Mouse (Mus musculus): ENCODE measurements at regions not wholly inside any gene's neighbourhood (a gene's known extent, or its start where the extent isn't known, plus 50 kb on each side); places are given as distances from the start of the nearest gene placed in this dataset.
"Not testable (repeated sequence)": the region's sequence is repeated elsewhere in the genome, so short reads cannot be mapped to it uniquely, and the experiment has no call there.

- no peak for DNase-seq
Observed at GRCm38 (mm10) chr16:29920940-29921339, 143.2 kb upstream of the Hes1 start.

DNA sequence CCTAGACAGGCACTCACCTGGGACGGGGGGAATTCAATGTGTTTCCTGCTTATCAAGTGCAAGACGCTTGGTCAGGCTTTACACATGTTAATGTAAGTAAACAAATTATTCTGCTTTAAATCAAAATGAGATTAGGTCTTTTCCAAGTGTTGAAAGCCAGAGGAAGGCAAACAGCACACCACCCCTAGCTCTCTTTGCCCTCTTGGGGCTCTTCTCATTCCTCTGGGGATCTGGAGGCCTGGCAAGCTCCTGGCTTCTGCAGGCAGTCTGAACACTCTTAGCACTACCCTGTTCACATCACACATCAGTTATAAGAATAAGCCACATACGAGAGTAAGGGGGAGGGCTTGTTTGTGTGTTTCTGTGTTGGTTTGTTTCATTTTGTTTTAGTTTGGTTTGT, 142.8 kb upstream of the Hes1 start:
- no peak for DNase-seq

DNA sequence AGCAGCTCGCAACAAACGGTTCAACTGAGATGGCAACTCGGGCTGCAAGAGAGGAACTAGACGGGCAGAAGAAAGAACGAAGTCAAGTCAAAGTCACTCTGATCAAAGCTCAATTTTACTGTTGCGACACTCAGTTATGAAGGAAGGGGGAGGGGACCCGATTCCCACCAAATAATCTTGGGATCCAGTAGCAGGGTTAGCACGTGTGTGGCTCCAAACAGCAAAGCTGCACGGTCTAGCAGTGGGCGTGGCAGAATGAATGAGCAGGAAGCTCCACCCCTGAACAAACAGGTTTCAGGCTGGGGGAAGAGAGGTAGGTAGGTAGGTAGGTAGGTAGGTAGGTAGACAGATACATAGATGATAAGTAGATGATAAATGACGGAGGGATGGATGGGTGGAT, 136.9 kb upstream of the Hes1 start:
- DNase-seq = not testable (repeated sequence)

DNA sequence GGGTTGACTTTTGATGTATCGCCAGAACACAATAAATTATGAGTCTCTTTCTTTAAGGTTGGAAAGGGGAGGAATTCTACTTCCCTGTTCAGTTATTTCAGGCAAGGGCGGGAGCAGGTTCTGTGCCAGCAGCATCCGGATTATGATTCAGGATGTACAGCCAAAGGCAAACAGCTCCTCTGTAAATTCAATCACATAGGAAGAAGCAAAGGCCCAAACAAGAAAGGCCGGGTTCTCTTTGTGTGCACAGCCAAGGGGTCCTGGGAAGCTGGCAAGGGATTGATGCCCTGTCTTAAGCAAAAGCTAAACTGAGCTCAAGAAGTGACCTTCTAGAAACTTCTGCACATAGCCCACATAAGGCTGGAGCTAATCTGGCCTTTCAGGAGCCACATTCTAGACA, 135.9 kb upstream of the Hes1 start:
- peak; percentile 30 for DNase-seq

- no peak for DNase-seq
Observed at GRCm38 (mm10) chr16:29931746-29932351, 132.3 kb upstream of the Hes1 start.

DNA sequence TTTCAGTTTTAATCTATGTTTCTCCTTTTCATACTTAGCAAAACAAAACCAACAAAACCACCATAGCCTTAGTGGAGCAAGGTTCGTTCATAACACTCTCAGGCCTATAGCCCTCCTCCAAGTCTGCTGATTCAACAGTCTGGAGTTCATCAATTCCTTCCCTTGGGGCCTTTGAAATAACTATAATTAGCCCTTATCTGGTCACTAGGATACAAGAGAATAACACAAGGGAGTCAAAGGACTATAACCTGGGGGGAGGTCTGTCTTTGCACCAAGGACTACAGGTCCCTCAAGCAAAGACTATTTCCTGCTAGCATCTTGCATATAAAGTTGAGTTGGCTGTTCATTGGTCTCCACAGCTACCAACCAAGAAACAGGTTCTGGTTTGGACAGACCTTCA, 129.5 kb upstream of the Hes1 start:
- no peak for DNase-seq

DNA sequence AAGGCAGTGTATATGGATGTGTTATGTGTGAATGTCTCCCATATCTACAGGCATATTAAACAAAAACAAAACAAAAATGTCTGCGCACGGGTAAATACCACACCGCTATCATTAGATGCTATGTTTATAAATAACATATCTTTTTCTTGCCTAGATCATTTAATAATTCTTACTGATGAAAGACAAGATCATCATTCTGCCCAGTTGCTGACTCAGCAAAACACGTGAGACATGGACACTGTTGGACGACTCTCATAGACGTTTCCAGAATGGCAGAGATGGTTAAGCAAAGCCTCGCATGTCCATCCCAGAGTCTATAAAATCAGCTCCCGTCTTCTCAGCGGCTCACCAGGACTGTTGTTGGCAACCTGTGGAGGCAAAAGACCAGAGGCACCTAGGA, 125.5 kb upstream of the Hes1 start:
- DNase-seq = no peak

GRCm38 (mm10) chr16:29939331-29939850, 124.8 kb upstream of the Hes1 start:
- DNase-seq = no peak

GRCm38 (mm10) chr16:29939869-29940707, 124.1 kb upstream of the Hes1 start:
- no peak for DNase-seq

DNA sequence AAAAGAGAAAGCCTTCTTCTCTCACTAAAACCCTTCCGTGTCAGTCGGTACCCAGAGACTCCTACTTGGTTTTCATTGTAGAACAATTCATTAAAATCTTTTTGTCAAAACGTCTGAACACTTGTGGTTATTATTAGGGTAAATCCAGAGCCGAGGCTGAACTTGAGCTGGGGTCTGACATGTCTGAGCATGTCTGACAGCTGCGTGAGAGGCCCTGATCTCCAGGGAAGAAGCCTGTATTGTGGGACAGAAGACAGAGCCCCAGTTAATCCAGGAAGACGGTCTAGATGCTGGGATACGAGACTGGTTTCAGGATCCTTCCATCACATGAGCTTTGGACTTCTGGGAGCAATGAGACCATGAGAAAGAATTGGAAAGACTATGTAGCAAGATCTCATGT, 122.1 kb upstream of the Hes1 start:
- no peak for DNase-seq

GRCm38 (mm10) chr16:29943963-29944860, 120.0 kb upstream of the Hes1 start:
- peak; percentile 95 for DNase-seq

GRCm38 (mm10) chr16:29944966-29945365, 119.2 kb upstream of the Hes1 start:
- DNase-seq = no peak

DNA sequence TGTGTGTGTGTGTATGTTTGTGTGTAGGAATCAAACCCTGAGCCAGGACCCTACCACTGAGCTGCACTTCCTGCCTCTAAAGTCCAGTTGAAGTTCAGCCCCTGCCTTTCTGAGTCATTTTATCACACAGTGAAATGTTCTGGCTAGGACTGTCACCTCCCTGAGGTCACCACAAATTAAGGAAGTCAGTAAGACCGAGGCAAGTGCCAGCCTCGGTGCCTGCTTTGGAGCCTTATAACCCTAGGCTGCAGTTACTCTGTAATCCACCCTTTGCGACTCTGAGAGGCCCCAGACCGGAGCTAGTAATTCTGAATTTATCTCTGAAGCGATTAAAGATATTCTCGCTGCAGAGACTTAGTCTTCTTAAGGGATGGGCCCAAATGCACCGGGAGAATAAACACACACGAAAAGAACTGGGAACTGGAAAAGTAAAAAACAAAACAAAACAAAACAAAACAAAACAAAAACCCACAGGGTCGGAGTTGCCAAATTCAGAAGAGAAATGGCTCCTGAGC, 118.8 kb upstream of the Hes1 start:
- peak; percentile 72 for DNase-seq

DNA sequence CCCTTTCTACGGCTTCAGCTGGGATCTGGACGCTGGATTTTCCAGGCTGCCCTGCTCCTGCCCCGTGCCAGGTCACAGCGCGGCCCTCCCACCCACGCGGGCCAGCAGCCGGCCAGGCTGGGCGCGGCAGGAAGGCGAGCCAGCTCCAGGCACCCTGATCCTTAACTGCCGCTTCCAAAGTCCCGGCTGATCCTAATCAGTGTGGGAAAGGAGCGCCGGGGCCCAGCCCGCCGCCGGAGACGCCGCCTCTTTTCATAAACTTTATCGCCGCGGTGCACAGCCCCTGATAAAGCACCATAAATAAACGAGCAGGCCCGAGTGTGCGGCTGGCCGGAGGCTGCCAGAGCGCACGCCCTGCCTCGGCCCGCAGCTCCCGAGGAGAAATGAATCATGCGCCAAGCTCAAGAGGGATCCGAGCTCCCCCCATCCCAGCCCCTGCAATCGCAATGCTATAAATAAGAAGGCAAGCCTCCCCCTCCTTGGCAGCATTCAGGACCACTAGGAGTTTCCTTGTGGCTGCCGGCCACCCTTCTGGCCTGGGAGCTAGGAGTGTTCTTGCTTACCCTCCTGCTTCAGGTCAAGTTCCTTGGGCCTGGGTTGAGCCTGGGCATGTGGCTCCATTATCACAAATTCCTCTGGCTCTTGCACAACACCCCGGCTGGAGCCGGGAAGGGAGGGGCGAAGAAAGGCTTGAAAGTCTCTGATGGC, 118.1 kb upstream of the Hes1 start:
- peak; percentile 92 for DNase-seq

DNA sequence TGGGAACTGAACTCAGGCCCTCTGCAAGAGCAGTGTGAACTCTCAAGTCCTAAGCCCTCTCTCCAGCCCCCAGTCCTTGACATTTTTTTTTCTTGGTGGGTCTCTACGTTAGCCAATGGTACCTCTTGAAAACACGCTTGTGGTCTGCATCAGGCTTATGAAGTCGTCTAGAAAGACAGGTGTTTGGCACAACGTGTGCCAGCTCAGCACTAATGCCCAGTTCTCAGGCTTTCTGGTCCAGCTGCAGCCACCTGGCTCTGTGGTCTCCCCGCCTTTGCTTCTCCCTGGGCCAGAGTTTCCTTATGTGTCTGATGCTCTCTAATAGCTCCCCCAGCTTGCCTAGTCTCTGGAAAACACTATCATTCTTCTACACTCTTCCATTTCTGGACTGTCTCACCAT, 117.2 kb upstream of the Hes1 start:
- peak; percentile 52 for DNase-seq

DNA sequence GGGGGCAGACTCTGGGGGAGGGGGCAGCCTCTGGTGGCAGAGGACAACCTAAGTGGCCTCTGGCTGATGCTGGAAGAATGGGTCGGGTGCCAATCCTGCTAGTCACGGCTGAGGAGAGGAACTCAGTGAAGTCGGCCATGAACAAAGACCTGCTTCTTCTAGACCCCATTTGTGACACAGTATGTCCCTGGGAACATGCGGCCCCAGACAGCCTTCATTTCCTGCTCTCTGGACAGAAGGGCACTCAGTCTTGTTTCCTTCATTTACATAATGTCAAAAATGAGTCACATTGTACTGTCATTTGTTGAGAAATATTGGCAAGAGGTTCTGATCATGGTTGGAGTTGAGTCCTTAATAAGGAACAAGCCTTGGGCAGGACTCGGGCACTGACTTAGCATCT, 116.5 kb upstream of the Hes1 start:
- peak; percentile 37 for DNase-seq

GRCm38 (mm10) chr16:29950136-29950535, 114.0 kb upstream of the Hes1 start:
- no peak for DNase-seq

DNA sequence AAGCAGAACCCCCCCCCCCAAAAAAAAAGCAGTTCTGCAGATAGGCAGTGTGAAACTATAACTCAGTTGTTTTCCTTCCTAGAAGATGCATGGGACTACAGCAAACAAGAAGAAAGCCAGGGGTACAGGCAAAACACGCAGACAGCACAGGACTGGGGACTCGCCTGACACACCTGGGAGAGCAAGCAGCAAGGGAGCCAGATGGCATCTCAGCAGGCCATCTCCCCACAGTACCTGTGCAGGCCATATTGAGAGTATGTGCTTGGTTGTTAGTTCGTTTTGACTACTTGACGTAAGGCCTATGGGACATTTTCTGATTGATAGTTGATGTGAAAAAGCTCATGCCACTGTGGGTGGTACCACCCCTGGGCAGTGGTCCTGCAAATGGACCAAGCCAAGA, 113.4 kb upstream of the Hes1 start:
- DNase-seq = no peak

- peak; percentile 29 for DNase-seq
Observed at GRCm38 (mm10) chr16:29954700-29955099, 109.5 kb upstream of the Hes1 start.

DNA sequence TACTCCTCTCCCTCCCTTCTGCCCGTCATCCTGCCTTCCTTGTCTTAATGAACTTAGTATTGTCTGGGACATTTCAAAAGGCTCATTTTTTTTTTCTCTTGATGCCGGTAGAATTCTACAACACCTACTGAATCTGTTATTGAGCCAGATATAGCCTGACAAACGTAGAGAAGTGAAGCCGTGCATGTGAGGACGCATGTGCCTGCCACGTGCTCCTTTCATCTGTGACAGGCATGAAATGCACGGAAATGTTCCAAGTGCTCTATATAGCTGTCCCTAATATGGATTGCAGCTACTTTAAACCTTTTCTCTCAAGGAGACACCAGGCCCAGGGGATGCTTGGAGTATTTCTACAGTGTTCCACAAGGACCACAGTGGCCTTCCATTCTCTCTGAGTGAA, 107.3 kb upstream of the Hes1 start:
- DNase-seq = no peak

GRCm38 (mm10) chr16:29959939-29960637, 104.1 kb upstream of the Hes1 start:
- DNase-seq = no peak

GRCm38 (mm10) chr16:29963284-29963683, 100.9 kb upstream of the Hes1 start:
- no peak for DNase-seq

Data from lung, postnatal 36 days (tissue).